Mouse (Mus musculus): ENCODE measurements around the gene Dnlz. TPM values are rescaled to one million over a fixed set of nuclear protein-coding genes. Genes with fewer than 3 reads are reported as not detected.
"Not testable (repeated sequence)": the region's sequence is repeated elsewhere in the genome, so short reads cannot be mapped to it uniquely, and the experiment has no call there.

The Dnlz gene
- total and polyA plus RNA-seq, 2 experiments from 2014 or later: 17.0 to 23.0 TPM

DNA sequence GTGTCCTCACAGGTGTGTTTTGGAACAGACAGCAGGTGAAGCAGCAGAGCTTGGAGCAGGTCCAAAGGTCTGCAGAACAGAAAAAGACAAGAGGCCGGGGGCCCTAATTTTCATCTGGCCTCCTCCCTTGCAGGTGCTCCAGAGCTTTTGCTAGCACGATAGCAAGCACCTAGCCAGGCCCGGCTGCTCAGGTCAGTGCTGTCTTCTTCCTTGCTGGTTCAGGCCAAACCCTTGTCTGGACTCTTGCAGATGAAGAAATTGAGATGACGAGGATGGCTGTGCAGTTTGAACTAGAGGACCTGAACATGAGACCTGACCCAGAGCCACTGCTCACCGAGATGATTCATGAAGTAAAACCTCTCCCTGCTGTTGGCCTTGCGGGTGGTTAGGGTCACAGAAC is 39.7 kb upstream of the Dnlz start:
- Histone ChIP-seq H3K4me3 (ENCODE audit: low read depth, low read length) (no peak overlapping the region), H3K4me2 (ENCODE audit: low read depth, low read length) (no peak overlapping the region), H3K36me3 (replicated peaks; ENCODE audit: control insufficient read depth, insufficient read depth, low read length) (peaks cover 74% of the 10 kb centered on the region), H3K27ac (ENCODE audit: low read depth) (no peak overlapping the region), H3K4me1 (ENCODE audit: control insufficient read depth, insufficient read depth) (peaks cover 10% of the 10 kb centered on the region), H3K27me3 (ENCODE audit: control insufficient read depth, insufficient read depth, low read length) (no peaks in the 10 kb centered on the region), H3K9ac (replicated peaks; ENCODE audit: low read depth, low read length) (no peak overlapping the region), H3K9me3 (replicated peaks; ENCODE audit: control insufficient read depth, low read length) (no peaks in the 10 kb centered on the region)
- ATAC-seq (ENCODE audit: insufficient read depth, low read depth) (no peak), DNase-seq (ENCODE audit: low spot score) (no peak)
- TF ChIP-seq EP300 (IDR thresholded peaks at IDR 0.05; ENCODE audit: low read depth) (no peak), CTCF (IDR thresholded peaks at IDR 0.05; ENCODE audit: low read depth) (no peak)
- WGBS: 94% methylated on average over 6 of the region's 6 CpGs

- DNase-seq (ENCODE audit: low spot score) (no peak), ATAC-seq (ENCODE audit: insufficient read depth, low read depth) (no peak)
- Histone ChIP-seq H3K27ac (ENCODE audit: low read depth) (no peak overlapping the region), H3K4me2 (ENCODE audit: low read depth, low read length) (no peak overlapping the region), H3K36me3 (replicated peaks; ENCODE audit: control insufficient read depth, insufficient read depth, low read length) (peaks cover 74% of the 10 kb centered on the region), H3K4me3 (ENCODE audit: low read depth, low read length) (no peak overlapping the region), H3K27me3 (ENCODE audit: control insufficient read depth, insufficient read depth, low read length) (no peaks in the 10 kb centered on the region), H3K9ac (replicated peaks; ENCODE audit: low read depth, low read length) (no peak overlapping the region), H3K9me3 (replicated peaks; ENCODE audit: control insufficient read depth, low read length) (no peaks in the 10 kb centered on the region), H3K4me1 (ENCODE audit: control insufficient read depth, insufficient read depth) (peaks cover 10% of the 10 kb centered on the region)
- 81% methylated on average over 3 of the region's 3 CpGs for WGBS
- TF ChIP-seq CTCF (IDR thresholded peaks at IDR 0.05; ENCODE audit: low read depth) (no peak), EP300 (IDR thresholded peaks at IDR 0.05; ENCODE audit: low read depth) (no peak)
Observed at GRCm38 (mm10) chr2:26390954-26391353, 39.0 kb upstream of the Dnlz start.

DNA sequence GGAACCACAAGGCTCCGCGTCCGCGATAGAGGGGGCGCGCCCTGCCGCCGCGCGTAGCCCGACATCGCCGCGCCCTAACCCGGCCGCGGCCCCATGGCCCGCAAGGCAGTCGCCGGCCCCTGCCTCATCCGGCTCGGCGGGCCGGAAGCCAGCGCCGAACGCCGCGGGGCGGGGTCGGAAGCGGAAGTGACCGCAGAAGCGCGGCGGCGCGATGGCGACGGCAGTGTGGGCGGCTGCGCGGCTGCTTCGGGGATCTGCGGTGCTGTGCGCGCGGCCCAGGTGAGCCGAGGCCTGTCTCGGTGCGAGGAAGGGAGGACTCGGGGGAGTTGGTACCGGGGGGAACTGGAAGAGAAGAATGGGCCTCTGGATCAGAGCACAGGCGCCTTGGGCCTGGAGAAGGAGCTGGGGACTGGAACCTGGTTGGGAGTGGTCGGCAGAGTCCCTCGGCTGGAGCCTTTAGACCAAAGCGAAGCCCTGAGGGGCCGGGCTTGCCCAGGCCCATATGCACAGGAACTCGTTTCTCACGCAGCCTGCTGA is 37.3 kb upstream of the Dnlz start, which contains the start of the genes Entr1 and Pmpca:
Gene Entr1, minus strand, starts transcription at position 163 of the 537 bp plus-strand sequence.
Gene Pmpca, plus strand, starts transcription at position 186 of the 537 bp plus-strand sequence.
- ATAC-seq (ENCODE audit: insufficient read depth, low read depth): peak; percentile 87
- peak; percentile 77 for DNase-seq (ENCODE audit: low spot score)
- Histone ChIP-seq H3K4me1 (ENCODE audit: control insufficient read depth, insufficient read depth) (peaks cover 10% of the 10 kb centered on the region), H3K27ac (ENCODE audit: low read depth) (peak within 1 kb of the TSS; percentile 74), H3K4me2 (ENCODE audit: low read depth, low read length) (peak within 1 kb of the TSS; percentile 99), H3K27me3 (ENCODE audit: control insufficient read depth, insufficient read depth, low read length) (no peaks in the 10 kb centered on the region), H3K4me3 (ENCODE audit: low read depth, low read length) (peak within 1 kb of the TSS; percentile 91), H3K9me3 (replicated peaks; ENCODE audit: control insufficient read depth, low read length) (no peaks in the 10 kb centered on the region), H3K9ac (replicated peaks; ENCODE audit: low read depth, low read length) (peak within 1 kb of the TSS; percentile 91), H3K36me3 (replicated peaks; ENCODE audit: control insufficient read depth, insufficient read depth, low read length) (peaks cover 74% of the 10 kb centered on the region)
- under 1% methylated on average over 52 of the region's 60 CpGs for WGBS
- no peak for TF ChIP-seq CTCF (IDR thresholded peaks at IDR 0.05; ENCODE audit: low read depth)
- TF ChIP-seq EP300 (IDR thresholded peaks at IDR 0.05; ENCODE audit: low read depth): no peak

DNA sequence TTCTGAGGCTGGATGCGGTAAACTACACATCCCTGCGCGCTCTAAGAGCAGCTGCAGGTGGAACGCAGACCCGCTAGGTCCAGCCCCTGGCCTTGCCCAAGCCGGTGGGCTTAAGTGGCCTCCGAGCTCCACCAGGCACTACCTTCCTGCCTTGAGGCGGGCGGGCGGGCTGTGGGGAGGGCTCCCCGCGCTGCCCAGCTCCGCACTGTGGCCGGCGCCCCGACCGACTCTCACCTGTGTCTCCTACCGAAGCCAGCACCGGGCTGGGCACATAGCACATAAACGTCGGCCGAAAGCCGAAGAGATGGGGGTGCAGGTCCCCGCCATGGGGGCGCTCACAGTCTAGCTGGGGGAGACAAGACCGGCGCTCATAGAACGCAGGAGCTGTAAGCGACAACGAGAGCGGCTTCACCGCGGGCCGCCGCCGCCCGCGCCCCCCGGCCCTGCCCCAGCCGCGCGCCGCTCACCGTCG is 36.8 kb upstream of the Dnlz start:
- H3K9ac ChIP-seq (replicated peaks; ENCODE audit: low read depth, low read length): peak overlapping the region; percentile 91
- peaks cover 74% of the 10 kb centered on the region for H3K36me3 ChIP-seq (replicated peaks; ENCODE audit: control insufficient read depth, insufficient read depth, low read length)
- no peaks in the 10 kb centered on the region for H3K9me3 ChIP-seq (replicated peaks; ENCODE audit: control insufficient read depth, low read length)
- ATAC-seq (ENCODE audit: insufficient read depth, low read depth) (peak; percentile 49), DNase-seq (ENCODE audit: low spot score) (no peak)
- peak overlapping the region; percentile 91 for H3K4me3 ChIP-seq (ENCODE audit: low read depth, low read length)
- TF ChIP-seq EP300 (IDR thresholded peaks at IDR 0.05; ENCODE audit: low read depth) (no peak), CTCF (IDR thresholded peaks at IDR 0.05; ENCODE audit: low read depth) (no peak)
- H3K4me1 ChIP-seq (ENCODE audit: control insufficient read depth, insufficient read depth): peaks cover 10% of the 10 kb centered on the region
- WGBS: under 1% methylated on average over 32 of the region's 45 CpGs
- H3K4me2 ChIP-seq (ENCODE audit: low read depth, low read length): peak overlapping the region; percentile 99
- no peaks in the 10 kb centered on the region for H3K27me3 ChIP-seq (ENCODE audit: control insufficient read depth, insufficient read depth, low read length)
- H3K27ac ChIP-seq (ENCODE audit: low read depth): peak overlapping the region; percentile 74

GRCm38 (mm10) chr2:26387713-26388112 is 35.8 kb upstream of the Dnlz start:
- Histone ChIP-seq H3K9me3 (replicated peaks; ENCODE audit: control insufficient read depth, low read length) (no peaks in the 10 kb centered on the region), H3K4me1 (ENCODE audit: control insufficient read depth, insufficient read depth) (peaks cover 10% of the 10 kb centered on the region), H3K4me3 (ENCODE audit: low read depth, low read length) (no peak overlapping the region), H3K27me3 (ENCODE audit: control insufficient read depth, insufficient read depth, low read length) (no peaks in the 10 kb centered on the region), H3K4me2 (ENCODE audit: low read depth, low read length) (no peak overlapping the region), H3K27ac (ENCODE audit: low read depth) (no peak overlapping the region), H3K36me3 (replicated peaks; ENCODE audit: control insufficient read depth, insufficient read depth, low read length) (peaks cover 74% of the 10 kb centered on the region), H3K9ac (replicated peaks; ENCODE audit: low read depth, low read length) (no peak overlapping the region)
- ATAC-seq (ENCODE audit: insufficient read depth, low read depth) (no peak), DNase-seq (ENCODE audit: low spot score) (no peak)
- WGBS: 75% methylated on average over 3 of the region's 3 CpGs
- TF ChIP-seq CTCF (IDR thresholded peaks at IDR 0.05; ENCODE audit: low read depth) (no peak), EP300 (IDR thresholded peaks at IDR 0.05; ENCODE audit: low read depth) (no peak)

DNA sequence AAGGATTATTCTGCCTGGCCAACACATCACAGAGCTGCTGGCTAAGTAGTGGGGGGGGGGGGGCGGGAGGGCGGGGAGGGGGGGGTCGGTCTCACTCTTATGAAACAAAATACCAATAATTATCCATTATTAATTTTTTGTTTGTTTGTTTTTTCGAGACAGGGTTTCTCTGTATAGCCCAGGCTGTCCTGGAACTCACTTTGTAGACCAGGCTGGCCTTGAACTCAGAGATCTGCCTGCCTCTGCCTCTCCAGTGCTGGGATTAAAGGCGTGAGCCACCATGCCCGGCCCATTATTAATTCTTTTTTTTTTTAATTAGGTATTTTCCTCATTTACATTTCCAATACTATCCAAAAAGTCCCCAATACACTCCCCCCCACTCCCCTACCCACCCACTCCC is 29.0 kb upstream of the Dnlz start:
- not testable (repeated sequence) for H3K4me1 ChIP-seq (ENCODE audit: control insufficient read depth, insufficient read depth); H3K27ac ChIP-seq (ENCODE audit: low read depth); H3K9me3 ChIP-seq (replicated peaks; ENCODE audit: control insufficient read depth, low read length); H3K9ac ChIP-seq (replicated peaks; ENCODE audit: low read depth, low read length); ATAC-seq (ENCODE audit: insufficient read depth, low read depth); H3K27me3 ChIP-seq (ENCODE audit: control insufficient read depth, insufficient read depth, low read length); DNase-seq (ENCODE audit: low spot score)
- 36% methylated on average over 6 of the region's 6 CpGs for WGBS
- H3K4me3 ChIP-seq (ENCODE audit: low read depth, low read length): peak overlapping the region; percentile 61
- H3K4me2 ChIP-seq (ENCODE audit: low read depth, low read length): peak overlapping the region; percentile 86
- peaks cover 69% of the 10 kb centered on the region for H3K36me3 ChIP-seq (replicated peaks; ENCODE audit: control insufficient read depth, insufficient read depth, low read length)

All from heart, postnatal 0 days (tissue).